Mouse (Mus musculus): ENCODE results near the gene A530016L24Rik. TPM values are rescaled to one million over a fixed set of nuclear protein-coding genes. Genes with fewer than 3 reads are reported as not detected.

A530016L24Rik gene
- polyA plus RNA-seq, 1 experiment from 2014 or later: not detected

DNA sequence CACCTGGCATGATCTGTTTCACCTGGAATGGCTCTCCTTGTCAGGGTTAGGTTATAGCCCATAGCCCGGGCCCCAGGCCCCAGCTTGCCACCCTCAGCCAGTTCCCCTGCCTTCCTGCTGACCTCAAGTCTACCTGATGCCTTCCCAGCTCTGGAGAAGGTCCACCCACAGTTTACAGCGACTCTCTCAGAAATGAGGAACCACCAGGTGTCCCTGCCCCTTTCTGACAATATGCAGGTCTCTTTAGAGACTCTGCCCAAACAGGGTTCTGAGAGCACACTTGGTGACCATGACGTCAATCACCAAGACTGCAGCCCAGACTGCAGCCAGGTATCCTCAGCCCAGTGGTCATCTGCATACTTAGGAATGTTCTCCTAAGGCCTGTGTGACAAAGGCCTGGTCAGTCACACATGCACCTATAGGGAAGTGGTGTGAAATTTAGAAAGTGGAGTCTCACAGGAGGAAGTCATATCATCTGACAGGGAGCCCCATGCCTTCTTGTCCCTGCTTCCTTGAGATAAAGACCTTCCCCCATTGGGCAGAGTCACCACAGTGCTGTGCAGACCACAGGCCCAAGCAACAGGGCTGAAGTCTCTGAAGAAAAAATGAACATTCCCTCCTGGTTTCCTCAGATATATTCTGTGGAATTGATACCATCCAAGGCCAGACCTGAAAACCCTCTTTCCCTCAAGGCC is 25.4 kb upstream of the A530016L24Rik start:
- Histone ChIP-seq H3K36me3 (no peaks in the 10 kb centered on the region), H3K9me3 (no peaks in the 10 kb centered on the region), H3K9ac (replicated peaks) (no peak overlapping the region), H3K4me2 (replicated peaks) (no peak overlapping the region), H3K4me3 (no peak overlapping the region), H3K27ac (replicated peaks) (no peak overlapping the region), H3K4me1 (0 out of 2 replicates have a peak, but pooled peaks cover 4% of the 10 kb centered on the region), H3K27me3 (peaks cover 34% of the 10 kb centered on the region)
- no peak for ATAC-seq (ENCODE audit: low FRiP score, low read depth)
- WGBS: 81% methylated on average over 3 of the region's 3 CpGs

- WGBS: 85% methylated on average over 3 of the region's 3 CpGs
- Histone ChIP-seq H3K4me1 (peaks cover 10% of the 10 kb centered on the region), H3K9ac (replicated peaks) (no peak overlapping the region), H3K4me2 (replicated peaks) (no peak overlapping the region), H3K9me3 (no peaks in the 10 kb centered on the region), H3K36me3 (no peaks in the 10 kb centered on the region), H3K4me3 (no peak overlapping the region), H3K27ac (replicated peaks) (no peak overlapping the region), H3K27me3 (peaks cover 34% of the 10 kb centered on the region)
- no peak for ATAC-seq (ENCODE audit: low FRiP score, low read depth)
Observed at GRCm38 (mm10) chr12:112464516-112464915, 24.7 kb upstream of the A530016L24Rik start.

DNA sequence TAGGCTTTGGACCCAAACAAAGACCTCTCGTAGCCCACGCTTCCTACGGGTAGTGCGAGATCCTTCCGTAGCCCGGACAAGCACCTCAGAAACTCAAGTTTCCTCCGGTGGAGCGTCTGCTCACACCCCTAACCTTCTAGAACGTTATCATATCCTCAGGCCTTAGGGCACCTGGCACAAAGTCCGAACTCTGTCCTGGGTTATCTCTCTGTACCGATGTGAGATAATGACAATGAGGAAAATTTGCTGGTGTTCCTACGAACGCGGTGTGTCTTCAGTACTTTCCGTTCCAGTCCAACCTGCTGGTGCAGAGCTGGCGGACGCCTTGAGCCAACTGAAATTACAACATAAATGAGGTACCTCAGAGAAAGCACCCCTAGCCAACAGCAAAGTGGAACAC is 23.3 kb upstream of the A530016L24Rik start:
- Histone ChIP-seq H3K9ac (replicated peaks) (no peak overlapping the region), H3K9me3 (no peaks in the 10 kb centered on the region), H3K27ac (replicated peaks) (no peak overlapping the region), H3K36me3 (no peaks in the 10 kb centered on the region), H3K4me1 (peaks cover 22% of the 10 kb centered on the region), H3K27me3 (peaks cover 38% of the 10 kb centered on the region), H3K4me2 (replicated peaks) (no peak overlapping the region), H3K4me3 (no peak overlapping the region)
- 97% methylated on average over 17 of the region's 17 CpGs for WGBS
- no peak for ATAC-seq (ENCODE audit: low FRiP score, low read depth)

- Histone ChIP-seq H3K27me3 (peaks cover 51% of the 10 kb centered on the region), H3K9ac (replicated peaks) (no peak overlapping the region), H3K27ac (replicated peaks) (no peak overlapping the region), H3K9me3 (no peaks in the 10 kb centered on the region), H3K4me2 (replicated peaks) (no peak overlapping the region), H3K36me3 (no peaks in the 10 kb centered on the region), H3K4me3 (no peak overlapping the region), H3K4me1 (peaks cover 19% of the 10 kb centered on the region)
- 81% methylated on average over 10 of the region's 10 CpGs for WGBS
- ATAC-seq (ENCODE audit: low FRiP score, low read depth): no peak
Observed at GRCm38 (mm10) chr12:112467387-112467786, 21.9 kb upstream of the A530016L24Rik start.

DNA sequence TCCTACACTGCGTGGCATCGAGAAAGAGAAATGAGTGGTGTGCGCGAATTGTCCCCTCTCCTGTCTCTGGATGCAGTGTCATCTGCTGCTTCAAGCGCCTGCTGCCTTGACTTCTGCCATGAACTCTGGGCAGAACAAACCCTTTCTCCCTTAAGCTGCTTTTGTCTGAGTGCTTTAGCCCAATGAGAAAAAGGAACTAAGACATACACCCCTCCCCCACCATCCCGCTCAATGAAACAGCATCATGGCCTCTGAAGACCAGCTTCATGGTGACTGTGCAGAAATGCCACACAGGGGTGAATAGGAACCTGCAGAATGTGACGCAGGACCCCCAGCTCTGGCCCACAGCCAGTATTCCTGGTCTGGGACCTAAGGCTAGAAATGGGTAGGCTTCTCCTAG is 19.9 kb upstream of the A530016L24Rik start:
- 76% methylated on average over 7 of the region's 7 CpGs for WGBS
- ATAC-seq (ENCODE audit: low FRiP score, low read depth): no peak
- H3K4me1 ChIP-seq: peaks cover 24% of the 10 kb centered on the region
- H3K4me2 ChIP-seq (replicated peaks): no peak overlapping the region
- H3K9me3 ChIP-seq: no peaks in the 10 kb centered on the region
- peaks cover 69% of the 10 kb centered on the region for H3K27me3 ChIP-seq
- H3K27ac ChIP-seq (replicated peaks): peak overlapping the region; percentile 68
- no peak overlapping the region for H3K9ac ChIP-seq (replicated peaks)
- H3K36me3 ChIP-seq: no peaks in the 10 kb centered on the region
- no peak overlapping the region for H3K4me3 ChIP-seq

- 49% methylated on average over 5 of the region's 5 CpGs for whole genome bisulfite sequencing
- Histone ChIP-seq H3K4me3 (no peak overlapping the region), H3K9me3 (no peaks in the 10 kb centered on the region), H3K36me3 (no peaks in the 10 kb centered on the region), H3K4me1 (peaks cover 26% of the 10 kb centered on the region), H3K9ac (replicated peaks) (no peak overlapping the region), H3K27me3 (peaks cover 75% of the 10 kb centered on the region), H3K4me2 (replicated peaks) (no peak overlapping the region; the same call in 1 of the 2 replicates), H3K27ac (replicated peaks) (peak overlapping the region; percentile 68)
- peak; percentile 58; the same call in 1 of the 2 replicates for ATAC-seq (ENCODE audit: low FRiP score, low read depth)
Observed at GRCm38 (mm10) chr12:112470216-112470615, 19.0 kb upstream of the A530016L24Rik start.

- no peak overlapping the region for H3K4me3 ChIP-seq
- no peak overlapping the region for H3K27ac ChIP-seq (replicated peaks)
- H3K4me1 ChIP-seq: peaks cover 26% of the 10 kb centered on the region
- no peaks in the 10 kb centered on the region for H3K36me3 ChIP-seq
- no peak overlapping the region for H3K9ac ChIP-seq (replicated peaks)
- WGBS: 23% methylated on average over 9 of the region's 9 CpGs
- ATAC-seq (ENCODE audit: low FRiP score, low read depth): peak; percentile 76
- no peaks in the 10 kb centered on the region for H3K9me3 ChIP-seq
- peaks cover 66% of the 10 kb centered on the region for H3K27me3 ChIP-seq
- H3K4me2 ChIP-seq (replicated peaks): no peak overlapping the region
Observed at GRCm38 (mm10) chr12:112473777-112474176, 15.5 kb upstream of the A530016L24Rik start.

DNA sequence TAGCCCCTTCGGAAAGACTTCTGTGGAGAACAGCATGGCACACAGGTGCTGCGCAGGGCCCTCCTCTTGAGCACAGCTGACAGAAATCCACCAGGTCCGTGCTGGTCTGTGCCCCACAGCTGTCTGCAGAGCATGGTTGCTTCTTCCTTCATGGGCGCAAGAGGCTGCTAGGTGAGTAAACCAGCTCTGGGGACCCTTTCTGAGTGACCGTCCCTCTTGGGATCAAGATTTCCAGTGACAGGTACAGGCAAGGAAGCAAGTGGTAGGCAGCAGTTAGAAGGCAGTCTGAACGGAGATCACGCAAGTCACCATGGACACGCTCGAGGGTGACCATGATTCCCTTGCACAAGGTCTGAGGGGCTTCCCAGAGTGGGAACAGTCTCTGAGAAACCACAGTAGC is 287 bp downstream of the A530016L24Rik start:
- no peak overlapping the region for H3K9ac ChIP-seq (replicated peaks)
- H3K27me3 ChIP-seq: no peaks in the 10 kb centered on the region; the same call in 1 of the 2 replicates
- H3K4me2 ChIP-seq (replicated peaks): no peak overlapping the region
- H3K36me3 ChIP-seq: no peaks in the 10 kb centered on the region
- ATAC-seq (ENCODE audit: low FRiP score, low read depth): no peak
- H3K4me1 ChIP-seq: peaks cover 3% of the 10 kb centered on the region; the same call in 1 of the 2 replicates
- 92% methylated on average over 9 of the region's 9 CpGs for whole genome bisulfite sequencing
- H3K27ac ChIP-seq (replicated peaks): no peak overlapping the region
- no peak overlapping the region for H3K4me3 ChIP-seq
- H3K9me3 ChIP-seq: no peaks in the 10 kb centered on the region

DNA sequence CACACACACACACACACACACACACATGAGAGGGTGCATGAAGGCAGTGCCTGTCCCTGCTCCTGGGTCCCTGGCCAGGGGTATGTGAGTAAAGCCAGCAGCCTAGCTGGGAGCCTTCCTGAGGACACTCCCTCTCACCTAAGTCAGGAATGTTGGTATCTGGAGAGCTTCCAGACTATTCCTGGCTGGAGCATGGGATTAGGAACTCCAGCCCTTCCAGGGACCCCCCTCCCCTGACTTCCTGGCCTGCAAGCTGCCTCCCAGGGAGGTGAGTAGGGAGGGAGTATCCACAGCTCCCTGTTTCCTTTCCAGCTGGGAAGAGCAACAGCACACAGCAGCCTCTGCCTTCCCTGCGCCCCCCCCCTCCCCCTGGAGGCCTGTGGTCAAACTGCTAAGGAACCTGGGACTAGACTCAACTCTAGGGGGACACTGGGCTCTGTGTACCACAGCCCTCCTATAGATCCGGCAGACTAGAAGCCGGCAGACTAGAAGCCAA is 1.2 kb downstream of the A530016L24Rik start:
- Histone ChIP-seq H3K36me3 (no peaks in the 10 kb centered on the region), H3K4me3 (no peak overlapping the region), H3K9me3 (no peaks in the 10 kb centered on the region), H3K27ac (replicated peaks) (no peak overlapping the region), H3K9ac (replicated peaks) (no peak overlapping the region), H3K4me1 (peaks cover 3% of the 10 kb centered on the region; the same call in 1 of the 2 replicates), H3K4me2 (replicated peaks) (no peak overlapping the region), H3K27me3 (no peaks in the 10 kb centered on the region)
- no peak for ATAC-seq (ENCODE audit: low FRiP score, low read depth)
- WGBS: 35% methylated on average over 3 of the region's 3 CpGs

DNA sequence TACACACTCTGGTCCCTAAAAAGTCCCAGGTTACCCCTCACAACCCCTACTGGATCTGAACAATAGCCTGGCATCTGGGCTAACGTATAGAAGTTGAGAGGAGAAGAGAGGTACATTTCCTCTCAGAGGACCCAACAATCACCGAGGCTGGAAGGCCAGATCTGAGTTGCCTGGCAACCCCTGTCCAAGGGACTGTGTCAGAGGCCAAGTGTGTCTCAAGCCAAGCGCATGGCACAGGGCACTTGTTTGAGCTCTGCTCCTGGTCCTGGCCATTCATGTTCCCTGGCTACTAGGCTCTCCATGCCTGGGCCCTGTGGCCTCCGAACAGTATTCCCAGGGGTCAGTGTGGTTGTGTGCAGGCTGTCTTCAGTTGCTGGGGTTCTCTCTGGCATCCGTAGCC is 6.9 kb downstream of the A530016L24Rik start:
- no peak overlapping the region for H3K27ac ChIP-seq (replicated peaks)
- ATAC-seq (ENCODE audit: low FRiP score, low read depth): no peak
- no peaks in the 10 kb centered on the region for H3K36me3 ChIP-seq
- H3K4me3 ChIP-seq: no peak overlapping the region
- H3K9ac ChIP-seq (replicated peaks): no peak overlapping the region
- H3K4me1 ChIP-seq: no peaks in the 10 kb centered on the region; the same call in 1 of the 2 replicates
- no peaks in the 10 kb centered on the region for H3K9me3 ChIP-seq
- 60% methylated on average over 5 of the region's 5 CpGs for WGBS
- H3K27me3 ChIP-seq: peaks cover 13% of the 10 kb centered on the region; the same call in 1 of the 2 replicates
- H3K4me2 ChIP-seq (replicated peaks): no peak overlapping the region

DNA sequence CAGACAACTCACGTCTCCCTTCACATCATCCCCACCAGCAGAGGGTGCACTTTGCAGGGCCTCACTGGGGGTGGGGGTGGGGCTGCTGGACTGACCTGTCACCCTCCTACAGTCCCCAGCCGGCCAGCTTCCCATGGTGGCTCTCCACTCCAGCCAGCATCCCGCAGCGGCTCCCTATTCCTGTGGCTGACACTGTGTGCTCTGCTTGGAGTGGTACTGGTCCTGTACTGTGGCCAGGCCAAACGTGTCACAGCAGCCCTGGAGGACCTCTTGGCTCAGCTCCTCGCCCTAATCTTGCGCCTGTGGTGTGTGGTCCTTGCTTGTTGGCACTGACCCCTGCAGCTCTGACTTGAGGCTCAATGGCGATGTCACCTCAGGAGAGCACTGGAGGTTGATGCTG is 8.5 kb downstream of the A530016L24Rik start:
- Histone ChIP-seq H3K27ac (replicated peaks) (no peak overlapping the region), H3K4me3 (no peak overlapping the region), H3K36me3 (no peaks in the 10 kb centered on the region), H3K9ac (replicated peaks) (no peak overlapping the region), H3K4me1 (peaks cover 9% of the 10 kb centered on the region), H3K27me3 (peaks cover 13% of the 10 kb centered on the region; the same call in 1 of the 2 replicates), H3K9me3 (no peaks in the 10 kb centered on the region), H3K4me2 (replicated peaks) (no peak overlapping the region)
- WGBS: 81% methylated on average over 8 of the region's 8 CpGs
- ATAC-seq (ENCODE audit: low FRiP score, low read depth): no peak

DNA sequence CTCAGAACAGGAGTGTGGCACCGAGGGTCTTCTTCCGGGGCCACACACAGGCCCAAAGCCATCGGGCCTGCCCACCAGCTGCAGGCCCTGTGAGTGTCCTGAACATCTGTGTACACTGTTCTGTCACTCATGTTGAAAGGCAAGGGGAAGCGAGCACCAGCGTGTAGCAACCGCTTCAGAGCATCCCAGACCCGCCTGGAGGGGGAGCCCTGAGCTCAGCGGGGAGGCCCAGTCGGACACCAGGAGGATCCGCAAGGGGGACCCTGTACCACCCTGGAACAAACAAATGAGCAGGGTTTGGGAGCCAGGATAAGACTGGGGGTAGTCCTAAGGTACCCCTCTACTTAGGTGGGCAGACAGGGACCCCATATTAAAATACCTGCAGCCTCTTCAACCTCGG is 9.4 kb downstream of the A530016L24Rik start:
- ATAC-seq (ENCODE audit: low FRiP score, low read depth): 0 out of 2 replicates have a peak, but pooled peaks have one; percentile 29
- Histone ChIP-seq H3K27ac (replicated peaks) (no peak overlapping the region), H3K27me3 (peaks cover 13% of the 10 kb centered on the region; the same call in 1 of the 2 replicates), H3K9ac (replicated peaks) (no peak overlapping the region), H3K4me3 (no peak overlapping the region), H3K36me3 (no peaks in the 10 kb centered on the region), H3K4me2 (replicated peaks) (no peak overlapping the region), H3K9me3 (no peaks in the 10 kb centered on the region), H3K4me1 (peaks cover 9% of the 10 kb centered on the region)
- WGBS: 38% methylated on average over 11 of the region's 11 CpGs

Data from midbrain, embryonic 12.5 days (tissue).